Mouse (Mus musculus) intestine, postnatal 0 days (tissue): Measurements from ENCODE around the gene Il31. TPM values are rescaled to one million over a fixed set of nuclear protein-coding genes. Genes with fewer than 3 reads are reported as not detected.

ENCODE experiments used
- ATAC-seq: fragments of 200-750 bp; cut with Nextera tagmentation; 2 replicates; pipeline ENCODE4 v1.8.0; 2017; ENCODE audit warnings: mild to moderate bottlenecking, moderate TSS enrichment, moderate library complexity
- H3K27ac ChIP-seq: fragments of 300-500 bp; sonication (generic); 2 replicates; pipeline ENCODE4 v1.5.1; 2014; ENCODE audit warnings: mild to moderate bottlenecking, low read depth, low read length, moderate library complexity
- H3K27me3 ChIP-seq: fragments of 300-500 bp; sonication (generic); replicated peaks from 2 replicates; pipeline ENCODE4 v1.6.1; 2014; ENCODE audit warnings: low read length, mixed read lengths; ENCODE audit not compliant: control insufficient read depth, insufficient read depth
- H3K36me3 ChIP-seq: fragments of 300-500 bp; sonication (generic); 2 replicates; pipeline ENCODE4 v1.6.1; 2014; ENCODE audit warnings: mild to moderate bottlenecking, moderate library complexity; ENCODE audit not compliant: control insufficient read depth, insufficient read depth
- H3K4me1 ChIP-seq: fragments of 300-500 bp; sonication (generic); replicated peaks from 2 replicates; pipeline ENCODE4 v1.6.1; 2014; ENCODE audit warnings: antibody characterized with exemption, low read length, mixed read lengths; ENCODE audit not compliant: control insufficient read depth, insufficient read depth
- H3K4me2 ChIP-seq: fragments of 300-500 bp; sonication (generic); replicated peaks from 2 replicates; pipeline ENCODE4 v1.6.1; 2014; ENCODE audit warnings: low read depth, mild to moderate bottlenecking, moderate library complexity
- H3K4me3 ChIP-seq: fragments of 300-500 bp; sonication (generic); 2 replicates; pipeline ENCODE4 v1.5.1; 2014; ENCODE audit warnings: low read depth, low read length
- H3K9ac ChIP-seq: fragments of 300-500 bp; sonication (generic); 2 replicates; pipeline ENCODE4 v1.6.1; 2014; ENCODE audit warnings: mild to moderate bottlenecking, low read depth, low read length
- H3K9me3 ChIP-seq: fragments of 300-500 bp; sonication (generic); 2 replicates; pipeline ENCODE4 v1.6.1; 2016; ENCODE audit warnings: mixed run types; ENCODE audit not compliant: control insufficient read depth
- CTCF ChIP-seq: sonication (generic); IDR thresholded peaks from 2 replicates; pipeline ENCODE4 v1.5.1; 2016; ENCODE audit warnings: low read depth, mild to moderate bottlenecking, control low read depth, antibody characterized with exemption, moderate library complexity
- WGBS: fragments of 180-500 bp; shearing (Covaris S2); extraction: QIAGEN DNeasy Blood & Tissue Kit; methylation state at CpG from one replicate; pipeline ENCODE4 v1.1.7; 2014; 5-methylcytosine and 5-hydroxymethylcytosine counted together
- polyA plus RNA-seq: library from polyadenylated mRNA; unstranded; fragments of >200 nt; fragmentation: Nextera tagmentation; extraction: Ambion mirVana; gene quantifications from 2 replicates; pipeline ENCODE4 v1.2.1, GENCODE M21; 2015

Gene Il31
- polyA plus RNA-seq, 1 experiment from 2014 or later = not detected

DNA sequence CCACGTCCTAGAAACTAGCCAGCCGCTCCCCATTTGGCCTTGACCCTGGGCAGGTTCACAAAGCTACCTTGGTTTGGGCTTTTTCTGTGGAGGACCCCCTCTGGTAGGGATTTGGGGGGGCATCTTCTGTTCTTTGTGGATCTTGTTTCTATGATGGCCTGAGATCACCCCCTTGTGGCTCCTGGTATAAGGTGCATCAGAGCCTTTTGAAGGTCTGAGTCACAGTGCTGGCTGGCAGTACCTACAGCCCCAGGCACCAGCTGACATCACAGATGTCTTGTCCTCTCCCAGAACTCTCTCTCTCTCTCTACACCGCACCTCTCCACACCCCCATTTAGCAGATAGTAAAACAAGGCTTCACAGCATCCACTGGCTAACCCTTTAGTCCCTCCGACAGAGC is 10.4 kb upstream of the Il31 start:
- no peaks in the 10 kb centered on the region for H3K27me3 ChIP-seq
- H3K9ac ChIP-seq = no peak overlapping the region
- TF ChIP-seq CTCF = peak; percentile 72
- H3K4me2 ChIP-seq = no peak overlapping the region
- ATAC-seq = no peak
- no peaks in the 10 kb centered on the region for H3K9me3 ChIP-seq
- no peak overlapping the region for H3K4me3 ChIP-seq
- 42% methylated on average over 4 of the region's 4 CpGs for WGBS
- 0 out of 2 replicates have a peak, but pooled peaks cover 4% of the 10 kb centered on the region for H3K4me1 ChIP-seq
- H3K36me3 ChIP-seq = no peaks in the 10 kb centered on the region
- no peak overlapping the region for H3K27ac ChIP-seq

- no peaks in the 10 kb centered on the region for H3K36me3 ChIP-seq
- H3K4me1 ChIP-seq = no peaks in the 10 kb centered on the region
- no peaks in the 10 kb centered on the region for H3K9me3 ChIP-seq
- no peaks in the 10 kb centered on the region for H3K27me3 ChIP-seq
- H3K27ac ChIP-seq = no peak overlapping the region
- no peak for ATAC-seq
- no peak overlapping the region for H3K9ac ChIP-seq
- H3K4me2 ChIP-seq = no peak overlapping the region
- TF ChIP-seq CTCF = no peak
- WGBS = 44% methylated on average over 9 of the region's 9 CpGs
- no peak overlapping the region for H3K4me3 ChIP-seq
Observed at GRCm38 (mm10) chr5:123489935-123490334, 646 bp upstream of the Il31 start.

DNA sequence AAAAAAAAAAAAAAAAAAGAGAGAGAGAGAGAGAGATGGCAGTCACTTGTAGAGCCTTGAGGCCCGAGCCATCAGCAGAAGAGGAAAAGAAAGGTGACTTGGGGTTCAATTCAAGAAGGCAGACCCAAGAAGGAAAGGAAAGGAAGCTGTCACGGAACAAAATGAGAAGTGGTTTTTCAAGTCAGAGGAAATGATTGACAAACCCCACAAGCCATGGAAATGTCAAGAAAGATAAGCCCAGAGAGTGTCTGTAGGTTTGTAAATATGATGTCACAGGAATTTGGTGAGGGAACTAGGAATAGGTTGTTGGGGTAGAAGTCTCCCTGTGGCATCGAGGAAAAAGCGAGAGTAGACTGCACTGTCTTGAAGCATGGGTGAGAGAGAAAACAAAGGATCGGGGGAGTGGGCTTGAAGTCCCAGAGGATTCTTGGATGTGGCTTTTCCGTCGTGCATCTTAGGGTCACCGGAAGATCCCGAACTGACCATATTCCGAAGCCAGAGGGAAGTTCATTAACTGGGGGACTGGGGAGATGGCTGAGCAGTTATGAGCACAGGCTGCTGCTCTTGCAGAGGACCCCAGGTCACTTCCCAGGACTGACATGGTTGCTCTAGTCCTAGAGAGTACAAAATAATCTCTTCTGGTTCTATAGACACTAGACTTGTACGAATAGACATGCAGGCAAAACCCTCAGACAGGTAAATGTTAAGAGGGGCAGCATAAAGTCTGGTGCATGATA is 1.5 kb downstream of the Il31 start:
- Histone ChIP-seq H3K9me3 (no peaks in the 10 kb centered on the region), H3K4me3 (no peak overlapping the region), H3K9ac (no peak overlapping the region), H3K27ac (no peak overlapping the region), H3K36me3 (no peaks in the 10 kb centered on the region), H3K27me3 (no peaks in the 10 kb centered on the region), H3K4me1 (no peaks in the 10 kb centered on the region), H3K4me2 (no peak overlapping the region)
- no peak for ATAC-seq
- 75% methylated on average over 11 of the region's 11 CpGs for WGBS
- TF ChIP-seq CTCF = no peak

DNA sequence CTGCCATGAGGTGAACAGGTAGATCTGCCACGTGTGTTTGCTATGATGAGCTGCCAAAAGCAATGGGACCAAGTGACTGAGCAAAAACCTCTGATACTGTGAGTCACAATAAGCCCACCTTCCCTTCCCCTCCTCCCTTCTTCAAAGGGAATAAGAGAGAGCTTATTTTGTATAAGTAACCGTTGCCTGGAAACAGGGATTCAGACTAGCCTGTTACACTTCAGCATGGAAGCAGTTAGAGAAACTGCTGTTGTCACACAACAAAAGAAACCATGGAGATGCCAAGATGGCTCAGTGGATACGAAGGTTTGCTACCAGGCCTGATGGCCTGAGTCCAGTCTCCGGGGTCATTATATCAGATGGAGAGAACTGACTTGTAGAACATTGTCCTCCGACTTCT is 15.5 kb downstream of the Il31 start:
- Histone ChIP-seq H3K4me3 (no peak overlapping the region), H3K27me3 (no peaks in the 10 kb centered on the region), H3K4me2 (no peak overlapping the region), H3K9me3 (no peaks in the 10 kb centered on the region), H3K9ac (no peak overlapping the region), H3K4me1 (no peaks in the 10 kb centered on the region), H3K27ac (no peak overlapping the region), H3K36me3 (no peaks in the 10 kb centered on the region)
- no peak for TF ChIP-seq CTCF
- 80% methylated on average over 5 of the region's 5 CpGs for WGBS
- ATAC-seq = no peak

DNA sequence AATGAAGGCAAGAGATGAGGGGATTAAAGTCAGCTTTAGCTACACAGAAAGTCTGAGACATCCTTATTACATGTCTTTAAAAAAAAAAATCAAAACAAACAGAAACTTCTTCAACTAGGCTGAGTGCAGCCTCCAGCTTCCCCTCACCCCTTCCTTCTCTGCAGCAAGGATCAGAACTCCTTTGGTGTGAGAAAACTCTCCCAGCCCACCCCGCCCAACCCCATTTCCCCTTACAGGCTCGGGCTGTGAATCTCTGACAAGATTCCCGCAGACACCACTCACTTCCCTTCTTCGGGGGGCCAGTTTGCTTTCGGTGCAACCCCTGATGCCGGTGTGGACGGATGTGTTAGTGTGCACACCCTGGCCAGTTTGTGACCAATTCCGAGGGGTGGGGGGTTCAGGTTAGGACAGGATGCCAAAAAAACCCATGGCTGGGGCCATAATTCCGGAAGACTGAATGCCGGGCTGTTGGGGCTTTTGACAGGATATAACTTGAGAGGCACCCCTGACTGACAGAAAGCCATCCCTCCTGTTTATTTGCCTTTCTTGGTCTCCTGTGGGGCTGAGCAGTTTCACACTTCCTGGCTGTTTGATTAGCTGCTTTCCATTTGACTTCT is 18.4 kb downstream of the Il31 start:
- WGBS = 16% methylated on average over 10 of the region's 10 CpGs
- Histone ChIP-seq H3K36me3 (no peaks in the 10 kb centered on the region), H3K27me3 (no peaks in the 10 kb centered on the region), H3K4me2 (peak overlapping the region; percentile 49), H3K9ac (no peak overlapping the region), H3K27ac (no peak overlapping the region), H3K9me3 (no peaks in the 10 kb centered on the region), H3K4me1 (no peaks in the 10 kb centered on the region), H3K4me3 (no peak overlapping the region)
- TF ChIP-seq CTCF = no peak
- ATAC-seq = no peak

- Histone ChIP-seq H3K4me2 (no peak overlapping the region), H3K9me3 (no peaks in the 10 kb centered on the region), H3K27me3 (no peaks in the 10 kb centered on the region), H3K4me1 (no peaks in the 10 kb centered on the region), H3K9ac (no peak overlapping the region), H3K36me3 (no peaks in the 10 kb centered on the region), H3K27ac (no peak overlapping the region), H3K4me3 (no peak overlapping the region)
- WGBS = 94% methylated on average over 1 of the region's 1 CpGs
- no peak for ATAC-seq
- TF ChIP-seq CTCF = no peak
Observed at GRCm38 (mm10) chr5:123464638-123465037, 24.7 kb downstream of the Il31 start.
